Mouse (Mus musculus) liver, embryonic 12.5 days (tissue): ENCODE data around the gene Ccr1l1. TPM values are rescaled to one million over a fixed set of nuclear protein-coding genes. Genes with fewer than 3 reads are reported as not detected.

Experiments
- ATAC-seq: fragments of 200-750 bp; cut with Nextera tagmentation; 2 replicates; pipeline ENCODE4 v1.8.0; 2017; ENCODE audit warnings: moderate number of reproducible peaks, mild to moderate bottlenecking, moderate library complexity
- H3K27ac ChIP-seq: fragments of 300-500 bp; sonication (generic); 2 replicates; pipeline ENCODE4 v1.5.1; 2016; ENCODE audit warnings: mild to moderate bottlenecking
- H3K27me3 ChIP-seq: fragments of 300-500 bp; sonication (generic); replicated peaks from 2 replicates; pipeline ENCODE4 v1.6.1; 2016; ENCODE audit warnings: mild to moderate bottlenecking, moderate library complexity
- H3K36me3 ChIP-seq: fragments of 300-500 bp; sonication (generic); 2 replicates; pipeline ENCODE4 v1.6.1; 2016; ENCODE audit warnings: mild to moderate bottlenecking, moderate library complexity
- H3K4me1 ChIP-seq: fragments of 300-500 bp; sonication (generic); 2 replicates; pipeline ENCODE4 v1.6.1; 2016
- H3K4me2 ChIP-seq: fragments of 300-500 bp; sonication (generic); 2 replicates; pipeline ENCODE4 v1.6.1; 2016; ENCODE audit warnings: mild to moderate bottlenecking, moderate library complexity
- H3K4me3 ChIP-seq: fragments of 300-500 bp; sonication (generic); 2 replicates; pipeline ENCODE4 v1.5.1; 2016; ENCODE audit warnings: mild to moderate bottlenecking, moderate library complexity
- H3K9ac ChIP-seq: fragments of 300-500 bp; sonication (generic); 2 replicates; pipeline ENCODE4 v1.6.1; 2016; ENCODE audit warnings: mild to moderate bottlenecking, moderate library complexity
- H3K9me3 ChIP-seq: fragments of 300-500 bp; sonication (generic); replicated peaks from 2 replicates; pipeline ENCODE4 v1.6.1; 2016; ENCODE audit warnings: mild to moderate bottlenecking, moderate library complexity
- WGBS: fragments of 180-500 bp; shearing (Covaris S2); methylation state at CpG from one replicate; pipeline ENCODE4 v1.1.7; 2016; ENCODE audit not compliant: insufficient replicate concordance; 5-methylcytosine and 5-hydroxymethylcytosine counted together
- polyA plus RNA-seq: library from polyadenylated mRNA; unstranded; fragments of >200 nt; fragmentation: Nextera tagmentation; extraction: Ambion mirVana; gene quantifications from 2 replicates; pipeline ENCODE4 v1.2.1, GENCODE M21; 2016

Gene Ccr1l1
- polyA plus RNA-seq, 1 experiment from 2014 or later = not detected

DNA sequence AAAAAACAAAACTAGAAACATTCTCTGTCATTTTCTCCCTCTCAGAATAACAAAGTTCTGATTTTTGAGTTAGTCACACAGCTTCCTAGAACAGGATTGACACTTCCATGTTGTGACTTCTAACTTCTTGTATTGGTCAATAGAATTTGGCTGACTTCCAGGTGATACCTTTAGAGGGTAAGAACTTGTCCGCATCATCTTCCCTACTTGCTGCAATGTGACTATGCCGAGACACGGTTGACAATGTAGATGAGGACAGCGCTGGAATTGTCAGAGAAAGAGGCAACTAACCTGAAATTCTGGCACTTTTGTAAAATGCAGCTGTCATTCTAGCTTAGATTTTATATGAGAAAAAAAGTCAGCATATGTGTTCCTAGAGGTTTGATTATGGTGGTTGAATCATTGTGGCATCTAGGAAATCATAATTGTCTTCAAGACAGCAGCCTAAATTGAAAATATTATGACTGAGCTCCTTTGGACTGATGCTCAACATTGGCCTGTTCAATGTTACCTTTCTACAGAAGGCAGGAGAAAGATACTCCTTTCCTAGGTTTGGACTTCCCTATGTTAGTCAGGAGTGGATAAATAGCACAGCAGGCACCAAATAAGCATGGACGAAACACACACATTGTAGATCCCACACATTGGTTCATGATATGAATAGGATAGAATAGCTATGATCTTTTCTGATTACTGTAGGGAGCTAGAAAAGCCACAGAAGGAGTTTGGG, 44.3 kb downstream of the Ccr1l1 start:
- Histone ChIP-seq H3K4me2 (no peak overlapping the region), H3K4me1 (peaks cover 43% of the 10 kb centered on the region), H3K9me3 (no peaks in the 10 kb centered on the region), H3K9ac (no peak overlapping the region), H3K27me3 (no peaks in the 10 kb centered on the region), H3K36me3 (no peaks in the 10 kb centered on the region), H3K27ac (no peak overlapping the region), H3K4me3 (no peak overlapping the region)
- ATAC-seq = no peak
- WGBS = 83% methylated on average over 5 of the region's 5 CpGs

DNA sequence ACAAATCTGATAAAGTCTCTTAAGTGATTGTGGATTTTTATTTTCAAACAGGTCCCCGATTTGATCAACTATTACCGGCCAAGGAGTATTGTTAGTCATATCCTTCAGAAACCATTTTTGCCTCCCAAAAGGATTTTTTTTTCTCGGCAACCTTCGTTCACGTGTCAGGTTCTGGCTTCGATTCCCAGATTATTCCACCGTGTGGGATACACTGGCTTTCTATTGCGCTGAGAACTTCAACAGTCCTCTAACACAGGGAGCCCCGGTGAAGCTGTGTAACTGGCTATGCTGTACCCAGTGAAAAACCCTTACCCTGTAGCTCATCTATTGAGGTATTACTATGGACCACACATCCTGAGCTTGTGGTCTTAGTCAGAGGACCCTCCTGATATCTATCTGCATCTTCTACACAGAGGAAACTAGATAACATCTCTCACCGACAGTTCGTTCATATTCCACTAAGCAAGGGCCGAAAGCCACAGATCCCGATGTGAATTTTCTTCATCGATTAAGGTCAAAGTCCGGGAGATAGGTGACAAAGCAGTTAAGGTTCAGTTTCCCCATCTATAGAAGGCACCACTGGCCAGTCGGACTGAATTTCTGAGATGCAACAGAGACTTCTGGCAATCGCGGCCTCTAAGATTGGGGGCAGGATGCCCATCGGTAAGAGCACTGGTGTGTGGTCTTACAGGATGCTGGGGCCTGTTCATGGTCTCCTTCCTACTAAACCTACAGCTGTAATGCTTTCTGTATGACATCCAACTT, 45.1 kb downstream of the Ccr1l1 start:
- Histone ChIP-seq H3K4me1 (peaks cover 51% of the 10 kb centered on the region), H3K27me3 (no peaks in the 10 kb centered on the region), H3K36me3 (no peaks in the 10 kb centered on the region), H3K4me3 (no peak overlapping the region), H3K9ac (no peak overlapping the region), H3K27ac (0 out of 2 replicates have a peak overlapping the region, but pooled peaks have one; percentile 61), H3K9me3 (no peaks in the 10 kb centered on the region), H3K4me2 (no peak overlapping the region)
- WGBS = 74% methylated on average over 19 of the region's 19 CpGs
- ATAC-seq = no peak

- Histone ChIP-seq H3K4me2 (peak overlapping the region; percentile 22; the same call in 1 of the 2 replicates), H3K27me3 (no peaks in the 10 kb centered on the region), H3K9me3 (no peaks in the 10 kb centered on the region), H3K27ac (peak overlapping the region; percentile 61), H3K9ac (peak overlapping the region; percentile 27; the same call in 1 of the 2 replicates), H3K4me3 (no peak overlapping the region), H3K36me3 (no peaks in the 10 kb centered on the region), H3K4me1 (peaks cover 62% of the 10 kb centered on the region)
- WGBS = 38% methylated on average over 6 of the region's 6 CpGs
- peak; percentile 58 for ATAC-seq
These were observed 46.2 kb downstream of the Ccr1l1 start for GRCm38 (mm10) chr9:123931761-123932700.

- 47% methylated on average over 3 of the region's 3 CpGs for WGBS
- Histone ChIP-seq H3K4me2 (no peak overlapping the region), H3K36me3 (no peaks in the 10 kb centered on the region), H3K4me1 (peaks cover 71% of the 10 kb centered on the region), H3K27ac (peak overlapping the region; percentile 67), H3K9ac (no peak overlapping the region), H3K4me3 (no peak overlapping the region), H3K9me3 (no peaks in the 10 kb centered on the region), H3K27me3 (no peaks in the 10 kb centered on the region)
- no peak for ATAC-seq
These were observed 47.3 kb downstream of the Ccr1l1 start for GRCm38 (mm10) chr9:123930926-123931325.

DNA sequence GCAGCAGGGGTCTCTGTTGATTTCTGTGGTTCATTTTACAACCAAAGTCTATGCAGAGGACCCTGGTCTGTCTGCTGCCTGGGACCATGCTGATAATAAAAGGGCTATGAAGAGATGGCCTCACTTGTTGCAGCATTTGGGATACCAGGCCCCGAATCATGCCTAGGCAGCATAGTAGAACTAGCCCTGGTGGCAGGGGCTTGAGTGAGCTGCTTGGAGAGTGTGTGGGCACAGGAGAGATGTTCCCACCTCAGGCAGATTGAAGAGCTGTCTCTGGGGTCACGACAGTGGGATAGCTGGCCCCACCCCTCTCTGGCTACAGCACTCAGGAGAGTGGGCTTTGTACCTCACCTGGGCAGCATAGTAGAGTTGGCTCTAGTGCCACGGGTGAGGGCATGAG, 47.7 kb downstream of the Ccr1l1 start:
- Histone ChIP-seq H3K4me3 (no peak overlapping the region), H3K36me3 (no peaks in the 10 kb centered on the region), H3K9ac (no peak overlapping the region), H3K4me1 (peaks cover 75% of the 10 kb centered on the region), H3K9me3 (no peaks in the 10 kb centered on the region), H3K27me3 (no peaks in the 10 kb centered on the region), H3K4me2 (no peak overlapping the region), H3K27ac (peak overlapping the region; percentile 67)
- ATAC-seq = no peak
- WGBS = 44% methylated on average over 3 of the region's 3 CpGs

DNA sequence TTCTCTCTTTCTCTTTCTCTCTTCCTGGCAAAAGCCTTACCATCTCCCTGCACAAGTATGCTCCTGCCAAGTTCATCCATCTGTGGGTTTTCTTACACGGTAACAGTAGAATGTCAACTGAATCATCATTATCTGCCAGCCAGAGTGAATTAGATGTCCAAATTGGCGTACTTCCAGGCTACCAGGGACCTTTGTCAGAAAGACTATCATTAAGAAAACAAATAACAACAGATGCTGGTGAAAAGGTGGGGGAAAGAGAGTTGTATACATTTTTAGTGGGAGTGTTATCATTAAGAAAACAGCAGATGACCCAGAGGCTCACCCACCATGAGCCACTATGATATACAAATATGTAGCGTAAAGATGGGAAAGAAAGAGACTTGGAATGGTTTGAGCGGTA, 48.3 kb downstream of the Ccr1l1 start:
- 64% methylated on average over 4 of the region's 4 CpGs for WGBS
- H3K27ac ChIP-seq = peak overlapping the region; percentile 67

DNA sequence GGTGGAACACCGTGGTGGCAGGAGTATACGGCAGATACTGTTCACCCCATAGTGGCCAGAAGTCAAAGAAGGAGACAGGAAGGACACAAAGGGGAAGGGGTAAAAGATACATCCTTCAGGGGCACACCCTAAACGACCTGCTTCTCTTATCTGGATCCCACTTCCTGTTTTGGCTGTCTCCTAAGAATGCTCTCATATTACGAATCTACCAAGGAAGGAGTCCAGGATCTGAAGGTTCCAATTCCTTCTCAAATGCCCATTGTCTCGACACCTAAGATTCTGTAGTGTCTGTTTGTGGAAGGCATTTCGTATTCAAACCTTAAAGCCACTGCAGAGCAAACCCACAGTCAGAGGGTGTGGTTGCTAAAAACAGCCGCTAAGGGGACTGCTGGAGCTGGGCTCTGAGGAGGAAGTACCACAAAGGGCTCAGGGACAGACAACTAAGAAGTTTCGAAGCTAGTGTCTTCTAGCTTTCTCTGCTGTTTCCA, 49.4 kb downstream of the Ccr1l1 start:
- H3K36me3 ChIP-seq = no peaks in the 10 kb centered on the region
- peak overlapping the region; percentile 65 for H3K9ac ChIP-seq
- peaks cover 87% of the 10 kb centered on the region for H3K4me1 ChIP-seq
- peak overlapping the region; percentile 79 for H3K27ac ChIP-seq
- 0 out of 2 replicates have a peak, but pooled peaks cover 3% of the 10 kb centered on the region for H3K9me3 ChIP-seq
- peak; percentile 36; the same call in 1 of the 2 replicates for ATAC-seq
- WGBS = 7% methylated on average over 8 of the region's 8 CpGs
- H3K27me3 ChIP-seq = no peaks in the 10 kb centered on the region
- peak overlapping the region; percentile 61 for H3K4me2 ChIP-seq
- peak overlapping the region; percentile 44 for H3K4me3 ChIP-seq

More for the DNA sequence above, 48.3 kb downstream of the Ccr1l1 start:
- Histone ChIP-seq H3K9me3 (no peaks in the 10 kb centered on the region), H3K27me3 (no peaks in the 10 kb centered on the region), H3K4me1 (peaks cover 78% of the 10 kb centered on the region), H3K9ac (no peak overlapping the region), H3K4me3 (no peak overlapping the region), H3K4me2 (no peak overlapping the region), H3K36me3 (no peaks in the 10 kb centered on the region)
- ATAC-seq = no peak

- H3K4me1 ChIP-seq = peaks cover 92% of the 10 kb centered on the region
- no peak for ATAC-seq
- peak overlapping the region; percentile 79 for H3K27ac ChIP-seq
These were observed 50.0 kb downstream of the Ccr1l1 start for GRCm38 (mm10) chr9:123928118-123928758.

GRCm38 (mm10) chr9:123927281-123927960, 50.8 kb downstream of the Ccr1l1 start:
- Histone ChIP-seq H3K36me3 (no peaks in the 10 kb centered on the region), H3K4me1 (peaks cover 87% of the 10 kb centered on the region), H3K4me2 (peak overlapping the region; percentile 61), H3K27me3 (no peaks in the 10 kb centered on the region), H3K9me3 (0 out of 2 replicates have a peak, but pooled peaks cover 3% of the 10 kb centered on the region), H3K4me3 (peak overlapping the region; percentile 44; the same call in 1 of the 2 replicates), H3K9ac (peak overlapping the region; percentile 15), H3K27ac (peak overlapping the region; percentile 79)
- no peak for ATAC-seq
- WGBS = 46% methylated on average over 16 of the region's 16 CpGs

More at GRCm38 (mm10) chr9:123928118-123928758, 50.0 kb downstream of the Ccr1l1 start:
- H3K4me3 ChIP-seq = peak overlapping the region; percentile 44
- no peaks in the 10 kb centered on the region for H3K27me3 ChIP-seq
- 19% methylated on average over 12 of the region's 12 CpGs for WGBS
- H3K9ac ChIP-seq = peak overlapping the region; percentile 65
- peak overlapping the region; percentile 61 for H3K4me2 ChIP-seq
- 0 out of 2 replicates have a peak, but pooled peaks cover 3% of the 10 kb centered on the region for H3K9me3 ChIP-seq
- no peaks in the 10 kb centered on the region for H3K36me3 ChIP-seq
